In the genomic region with DNA sequence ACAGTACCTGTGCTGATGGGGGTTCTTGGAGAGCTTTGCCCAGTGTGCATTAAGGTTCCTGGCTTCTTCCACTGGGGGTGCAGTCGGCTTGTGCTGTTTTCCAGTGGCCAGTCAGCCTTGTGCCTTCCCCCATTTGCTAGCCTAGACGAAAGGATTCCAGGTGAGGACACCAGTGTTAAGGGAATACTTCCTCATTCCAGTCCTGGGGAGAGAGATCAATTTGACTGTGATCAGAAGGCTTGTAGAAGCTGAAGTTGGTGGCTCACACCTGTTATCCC, we compare ENCODE assay signal across 8 mouse cellular contexts. TPM values are rescaled to one million over a fixed set of nuclear protein-coding genes. Genes with fewer than 3 reads are reported as not detected.
DNase-seq lines count a peak whose midpoint lies in the region; ATAC-seq and TF ChIP-seq lines count a peak whose summit lies in the region.

No protein-coding gene starts in this region.

- no peaks in the 10 kb centered on the region for H3K36me3 ChIP-seq in forebrain, embryonic 13.5 days (ENCODE audit: poor library complexity, severe bottlenecking)
- no peaks in the 10 kb centered on the region for H3K36me3 ChIP-seq in intestine, embryonic 16.5 days (ENCODE audit: control insufficient read depth, insufficient read depth, low read length)
- no peaks in the 10 kb centered on the region for H3K36me3 ChIP-seq in neural tube, embryonic 13.5 days

- H3K27ac ChIP-seq in left cerebral cortex, adult 2 months: no peak overlapping the region
- no peak overlapping the region for H3K27ac ChIP-seq in forebrain, embryonic 13.5 days
- H3K27ac ChIP-seq in intestine, embryonic 16.5 days (ENCODE audit: low read length): no peak overlapping the region
- H3K27ac ChIP-seq in neural tube, embryonic 13.5 days (replicated peaks): peak overlapping the region; percentile 97; the same call in 1 of the 2 replicates

- 72% methylated on average over 2 of the region's 2 CpGs for WGBS in forebrain, embryonic 13.5 days
- 49% methylated on average over 2 of the region's 2 CpGs for WGBS in intestine, embryonic 16.5 days
- WGBS in neural tube, embryonic 13.5 days: 68% methylated on average over 2 of the region's 2 CpGs
- WGBS in lung, adult 2 months: 66% methylated on average over 2 of the region's 2 CpGs

- intact Hi-C loops in left cerebral cortex, adult 2 months (cut with DNase I): loop anchor here (10.0 kb wide), 1 partner anchor 278 kb away; a partner anchor contains a TSS
- intact Hi-C loops in left cerebral cortex, postnatal 4 days (cut with DNase I): loop anchor here (10.0 kb wide), 1 partner anchor 58 kb away; no protein-coding TSS in a partner anchor

- no peaks in the 10 kb centered on the region for H3K27me3 ChIP-seq in forebrain, embryonic 13.5 days
- no peaks in the 10 kb centered on the region for H3K27me3 ChIP-seq in intestine, embryonic 16.5 days (replicated peaks; ENCODE audit: control insufficient read depth, insufficient read depth, low read length)
- no peaks in the 10 kb centered on the region for H3K27me3 ChIP-seq in neural tube, embryonic 13.5 days

- H3K4me1 ChIP-seq in forebrain, embryonic 13.5 days: peaks cover 26% of the 10 kb centered on the region
- peaks cover 33% of the 10 kb centered on the region for H3K4me1 ChIP-seq in intestine, embryonic 16.5 days (ENCODE audit: control insufficient read depth, insufficient read depth, low read length)
- H3K4me1 ChIP-seq in neural tube, embryonic 13.5 days (replicated peaks): peaks cover 36% of the 10 kb centered on the region
- peaks cover 7% of the 10 kb centered on the region for H3K4me1 ChIP-seq in lung, adult 2 months (ENCODE audit: control insufficient read depth, insufficient read depth, low read length)

- DNase-seq in left cerebral cortex, adult 2 months (ENCODE audit: extremely low spot score in 1 of 2, low spot score in 2 of 2): no peak
- no peak for DNase-seq in left cerebral cortex, postnatal 4 days
- no peak for DNase-seq in Muller cell, postnatal 12 days (ENCODE audit: inconsistent ontology term)
- no peak for DNase-seq in ovary, postnatal 36 days (ENCODE audit: low spot score)
- no peak for DNase-seq in lung, adult 2 months

- no peak for TF ChIP-seq POLR2A in lung, adult 2 months (IDR thresholded peaks at IDR 0.05; ENCODE audit: borderline replicate concordance, extremely low read depth, low read depth, low read length)

- no peaks in the 10 kb centered on the region for H3K9me3 ChIP-seq in forebrain, embryonic 13.5 days (replicated peaks)
- no peaks in the 10 kb centered on the region for H3K9me3 ChIP-seq in intestine, embryonic 16.5 days (ENCODE audit: control insufficient read depth, low read length)
- H3K9me3 ChIP-seq in neural tube, embryonic 13.5 days: no peaks in the 10 kb centered on the region

- ATAC-seq in forebrain, embryonic 13.5 days: no peak
- no peak for ATAC-seq in intestine, embryonic 16.5 days
- ATAC-seq in neural tube, embryonic 13.5 days (ENCODE audit: low read depth): no peak

- TF ChIP-seq CTCF in left cerebral cortex, adult 2 months (IDR thresholded peaks at IDR 0.05): no peak
- TF ChIP-seq CTCF in lung, adult 2 months (IDR thresholded peaks at IDR 0.05; ENCODE audit: insufficient read depth, low read length): no peak

- H3K4me2 ChIP-seq in forebrain, embryonic 13.5 days: peak overlapping the region; percentile 76
- H3K4me2 ChIP-seq in intestine, embryonic 16.5 days (ENCODE audit: low read depth, low read length): no peak overlapping the region; the same call in 1 of the 2 replicates
- peak overlapping the region; percentile 69 for H3K4me2 ChIP-seq in neural tube, embryonic 13.5 days

- peak overlapping the region; percentile 99; the same call in 1 of the 2 replicates for H3K4me3 ChIP-seq in left cerebral cortex, adult 2 months
- peak overlapping the region; percentile 86 for H3K4me3 ChIP-seq in forebrain, embryonic 13.5 days
- H3K4me3 ChIP-seq in intestine, embryonic 16.5 days (ENCODE audit: low read length): peak overlapping the region; percentile 93
- peak overlapping the region; percentile 92 for H3K4me3 ChIP-seq in neural tube, embryonic 13.5 days
- H3K4me3 ChIP-seq in lung, adult 2 months (replicated peaks; ENCODE audit: extremely low read depth, low read depth, low read length): no peak overlapping the region

- 0 out of 2 replicates have a peak overlapping the region, but pooled peaks have one; percentile 91 for H3K9ac ChIP-seq in forebrain, embryonic 13.5 days
- no peak overlapping the region for H3K9ac ChIP-seq in intestine, embryonic 16.5 days (ENCODE audit: low read depth, low read length)
- peak overlapping the region; percentile 97 for H3K9ac ChIP-seq in neural tube, embryonic 13.5 days

RNA-seq across cellular contexts. Expression of a gene that starts 2.6 kb away (rescaled TPM):
- 100 to 1,000 TPM; 102 to 119 TPM for total RNA-seq in left cerebral cortex, adult 2 months (2021)
- total RNA-seq in left cerebral cortex, postnatal 4 days (2021): 10 to 100 TPM; 52.1 to 57.0 TPM
- 6.9 and 7.6 TPM in 2 replicates for polyA plus RNA-seq in forebrain, embryonic 13.5 days (2015; fragmentation: Nextera tagmentation; extraction: Ambion mirVana)
- 4.4 and 4.9 TPM in 2 replicates for polyA plus RNA-seq in intestine, embryonic 16.5 days (2015; fragmentation: Nextera tagmentation; extraction: Ambion mirVana)
- 6.5 and 8.5 TPM in 2 replicates for polyA plus RNA-seq in neural tube, embryonic 13.5 days (2015; fragmentation: Nextera tagmentation; extraction: Ambion mirVana)
- 24.0 and 24.4 TPM in 2 replicates for polyA plus RNA-seq in lung, adult 2 months (2012; rRNA removed)
